Mouse (Mus musculus) heart, embryonic 15.5 days (tissue): ENCODE data around the gene Ccdc117. TPM values are rescaled to one million over a fixed set of nuclear protein-coding genes. Genes with fewer than 3 reads are reported as not detected.
"Not testable (repeated sequence)": the region's sequence is repeated elsewhere in the genome, so short reads cannot be mapped to it uniquely, and the experiment has no call there.

Experiments used
- ATAC-seq: fragments of 200-750 bp; cut with Nextera tagmentation; replicated peaks from 2 replicates; pipeline ENCODE4 v1.8.0; 2017; ENCODE audit warnings: low read depth, moderate TSS enrichment; ENCODE audit not compliant: insufficient number of reproducible peaks, insufficient read depth, low FRiP score
- H3K27ac ChIP-seq: fragments of 300-500 bp; sonication (generic); 2 replicates; pipeline ENCODE4 v1.5.1; 2015; ENCODE audit warnings: mild to moderate bottlenecking, inconsistent platforms
- H3K27me3 ChIP-seq: fragments of 300-500 bp; sonication (generic); 2 replicates; pipeline ENCODE4 v1.6.1; 2015; ENCODE audit warnings: inconsistent platforms
- H3K36me3 ChIP-seq: fragments of 300-500 bp; sonication (generic); 2 replicates; pipeline ENCODE4 v1.6.1; 2015; ENCODE audit warnings: mild to moderate bottlenecking, inconsistent platforms
- H3K4me1 ChIP-seq: fragments of 300-500 bp; sonication (generic); replicated peaks from 2 replicates; pipeline ENCODE4 v1.6.1; 2015; ENCODE audit warnings: inconsistent platforms
- H3K4me2 ChIP-seq: fragments of 300-500 bp; sonication (generic); 2 replicates; pipeline ENCODE4 v1.6.1; 2015; ENCODE audit warnings: inconsistent platforms, mild to moderate bottlenecking, moderate library complexity
- H3K4me3 ChIP-seq: fragments of 300-500 bp; sonication (generic); 2 replicates; pipeline ENCODE4 v1.5.1; 2015; ENCODE audit warnings: mild to moderate bottlenecking, inconsistent platforms
- H3K9ac ChIP-seq: fragments of 300-500 bp; sonication (generic); 2 replicates; pipeline ENCODE4 v1.6.1; 2015; ENCODE audit warnings: mild to moderate bottlenecking, inconsistent platforms
- H3K9me3 ChIP-seq: fragments of 300-500 bp; sonication (generic); replicated peaks from 2 replicates; pipeline ENCODE4 v1.6.1; 2016; ENCODE audit warnings: inconsistent platforms
- WGBS: fragments of 180-500 bp; shearing (Covaris S2); methylation state at CpG from one replicate; pipeline ENCODE4 v1.1.7; 2015; ENCODE audit warnings: mixed read lengths; 5-methylcytosine and 5-hydroxymethylcytosine counted together
- polyA plus RNA-seq: library from polyadenylated mRNA; unstranded; fragments of >200 nt; fragmentation: Nextera tagmentation; extraction: Ambion mirVana; gene quantifications from 2 replicates; pipeline ENCODE4 v1.2.1, GENCODE M21; 2015

Ccdc117 gene
- polyA plus RNA-seq, 1 experiment from 2014 or later = 10.9 TPM

- Histone ChIP-seq H3K4me2 (peak overlapping the region; percentile 60), H3K4me3 (no peak overlapping the region), H3K9me3 (no peaks in the 10 kb centered on the region), H3K4me1 (peaks cover 31% of the 10 kb centered on the region), H3K27ac (peak overlapping the region; percentile 96), H3K27me3 (no peaks in the 10 kb centered on the region), H3K36me3 (peaks cover 24% of the 10 kb centered on the region), H3K9ac (no peak overlapping the region)
- no peak for ATAC-seq
- 68% methylated on average over 3 of the region's 3 CpGs for WGBS
Measured at GRCm38 (mm10) chr11:5519681-5520080, 22.3 kb downstream of the Ccdc117 start.

- Histone ChIP-seq H3K36me3 (peaks cover 2% of the 10 kb centered on the region; the same call in 1 of the 2 replicates), H3K27me3 (no peaks in the 10 kb centered on the region), H3K27ac (no peak overlapping the region), H3K4me2 (no peak overlapping the region), H3K4me3 (no peak overlapping the region), H3K9ac (no peak overlapping the region), H3K9me3 (no peaks in the 10 kb centered on the region), H3K4me1 (peaks cover 12% of the 10 kb centered on the region)
- no peak for ATAC-seq
- 62% methylated on average over 6 of the region's 6 CpGs for WGBS
Measured at GRCm38 (mm10) chr11:5517346-5517745, 24.6 kb downstream of the Ccdc117 start.

GRCm38 (mm10) chr11:5516617-5517016 is 25.4 kb downstream of the Ccdc117 start:
- Histone ChIP-seq H3K9ac (no peak overlapping the region), H3K27me3 (no peaks in the 10 kb centered on the region), H3K9me3 (no peaks in the 10 kb centered on the region), H3K4me1 (peaks cover 7% of the 10 kb centered on the region), H3K36me3 (no peaks in the 10 kb centered on the region), H3K4me3 (no peak overlapping the region), H3K4me2 (no peak overlapping the region), H3K27ac (no peak overlapping the region)
- ATAC-seq = no peak
- 90% methylated on average over 14 of the region's 14 CpGs for WGBS

GRCm38 (mm10) chr11:5516151-5516550 is 25.8 kb downstream of the Ccdc117 start:
- Histone ChIP-seq H3K4me2 (no peak overlapping the region), H3K27me3 (no peaks in the 10 kb centered on the region), H3K4me3 (no peak overlapping the region), H3K9me3 (no peaks in the 10 kb centered on the region), H3K27ac (no peak overlapping the region), H3K36me3 (no peaks in the 10 kb centered on the region), H3K4me1 (peaks cover 7% of the 10 kb centered on the region), H3K9ac (no peak overlapping the region)
- no peak for ATAC-seq
- 78% methylated on average over 7 of the region's 7 CpGs for WGBS

GRCm38 (mm10) chr11:5515655-5516054 is 26.3 kb downstream of the Ccdc117 start:
- H3K27ac ChIP-seq = no peak overlapping the region
- no peak overlapping the region for H3K4me3 ChIP-seq
- H3K36me3 ChIP-seq = no peaks in the 10 kb centered on the region
- no peaks in the 10 kb centered on the region for H3K27me3 ChIP-seq
- H3K9ac ChIP-seq = no peak overlapping the region
- 73% methylated on average over 6 of the region's 6 CpGs for WGBS
- no peak overlapping the region for H3K4me2 ChIP-seq
- H3K4me1 ChIP-seq = peaks cover 7% of the 10 kb centered on the region
- H3K9me3 ChIP-seq = no peaks in the 10 kb centered on the region
- no peak for ATAC-seq

GRCm38 (mm10) chr11:5515196-5515595 is 26.8 kb downstream of the Ccdc117 start:
- no peak for ATAC-seq
- H3K4me3 ChIP-seq = no peak overlapping the region
- H3K9ac ChIP-seq = no peak overlapping the region
- H3K4me2 ChIP-seq = no peak overlapping the region
- H3K27me3 ChIP-seq = no peaks in the 10 kb centered on the region
- no peaks in the 10 kb centered on the region for H3K9me3 ChIP-seq
- H3K27ac ChIP-seq = no peak overlapping the region
- peaks cover 6% of the 10 kb centered on the region for H3K4me1 ChIP-seq
- WGBS = 67% methylated on average over 6 of the region's 6 CpGs
- H3K36me3 ChIP-seq = no peaks in the 10 kb centered on the region

- WGBS = 79% methylated on average over 4 of the region's 4 CpGs
- Histone ChIP-seq H3K36me3 (no peaks in the 10 kb centered on the region), H3K27me3 (no peaks in the 10 kb centered on the region), H3K9ac (no peak overlapping the region), H3K4me3 (no peak overlapping the region), H3K4me1 (no peaks in the 10 kb centered on the region), H3K9me3 (no peaks in the 10 kb centered on the region), H3K4me2 (no peak overlapping the region), H3K27ac (no peak overlapping the region)
- no peak for ATAC-seq
Measured at GRCm38 (mm10) chr11:5514091-5514490, 27.9 kb downstream of the Ccdc117 start.

- H3K27ac ChIP-seq = no peak overlapping the region
Measured at GRCm38 (mm10) chr11:5512961-5513360, 29.0 kb downstream of the Ccdc117 start.

GRCm38 (mm10) chr11:5512099-5512725 is 29.8 kb downstream of the Ccdc117 start:
- H3K27ac ChIP-seq = peak overlapping the region; percentile 9; the same call in 1 of the 2 replicates

More at GRCm38 (mm10) chr11:5512961-5513360, 29.0 kb downstream of the Ccdc117 start:
- Histone ChIP-seq H3K36me3 (no peaks in the 10 kb centered on the region), H3K9me3 (no peaks in the 10 kb centered on the region), H3K4me1 (no peaks in the 10 kb centered on the region), H3K4me3 (no peak overlapping the region), H3K27me3 (no peaks in the 10 kb centered on the region), H3K4me2 (no peak overlapping the region), H3K9ac (no peak overlapping the region)
- WGBS = 75% methylated on average over 8 of the region's 8 CpGs
- no peak for ATAC-seq

GRCm38 (mm10) chr11:5510686-5511085 is 31.3 kb downstream of the Ccdc117 start:
- WGBS = 30% methylated on average over 2 of the region's 2 CpGs
- not testable (repeated sequence) for H3K27ac ChIP-seq, H3K4me2 ChIP-seq, H3K4me3 ChIP-seq, H3K36me3 ChIP-seq, H3K9ac ChIP-seq, H3K4me1 ChIP-seq, H3K27me3 ChIP-seq, ATAC-seq, H3K9me3 ChIP-seq

More at GRCm38 (mm10) chr11:5512099-5512725, 29.8 kb downstream of the Ccdc117 start:
- 66% methylated on average over 12 of the region's 12 CpGs for WGBS
- no peak overlapping the region for H3K4me3 ChIP-seq
- no peaks in the 10 kb centered on the region for H3K36me3 ChIP-seq
- no peak overlapping the region for H3K4me2 ChIP-seq
- H3K9me3 ChIP-seq = no peaks in the 10 kb centered on the region
- no peaks in the 10 kb centered on the region for H3K4me1 ChIP-seq
- H3K27me3 ChIP-seq = no peaks in the 10 kb centered on the region
- H3K9ac ChIP-seq = no peak overlapping the region
- no peak for ATAC-seq

GRCm38 (mm10) chr11:5510099-5510391 is 31.9 kb downstream of the Ccdc117 start:
- Histone ChIP-seq H3K4me1 (peaks cover 5% of the 10 kb centered on the region; the same call in 1 of the 2 replicates), H3K9me3 (no peaks in the 10 kb centered on the region), H3K36me3 (no peaks in the 10 kb centered on the region), H3K27me3 (no peaks in the 10 kb centered on the region), H3K9ac (no peak overlapping the region), H3K27ac (peak overlapping the region; percentile 21; the same call in 1 of the 2 replicates), H3K4me2 (no peak overlapping the region), H3K4me3 (no peak overlapping the region)
- ATAC-seq = no peak
- 50% methylated on average over 5 of the region's 5 CpGs for WGBS
